Mouse (Mus musculus) olfactory bulb, adult 2 months (tissue): ENCODE measurements around the gene Slc22a4.

ENCODE experiments used
- CTCF ChIP-seq: fragments of 200-500 bp; IDR thresholded peaks from 2 replicates; pipeline ENCODE4 v1.5.1; 2012; ENCODE audit warnings: low read depth, mild to moderate bottlenecking, low read length, moderate library complexity; ENCODE audit not compliant: insufficient read depth
- POLR2A ChIP-seq: fragments of 200-500 bp; IDR thresholded peaks from 2 replicates; pipeline ENCODE4 v1.6.1; 2012; ENCODE audit warnings: mild to moderate bottlenecking, low read depth, low read length, moderate library complexity; ENCODE audit not compliant: insufficient read depth

GRCm38 (mm10) chr11:53988081-53988480, 39.8 kb downstream of the Slc22a4 start:
- TF ChIP-seq CTCF (no peak), POLR2A (no peak)
